Mouse (Mus musculus) MEL (cell line): ENCODE results near the gene Gm5431. TPM values are rescaled to one million over a fixed set of nuclear protein-coding genes. Genes with fewer than 3 reads are reported as not detected.
"Not testable (repeated sequence)": the region's sequence is repeated elsewhere in the genome, so short reads cannot be mapped to it uniquely, and the experiment has no call there.

Experiments
- DNase-seq: peaks from one replicate; pipeline ENCODE4 v3.0.0; 2011; ENCODE audit warnings: low read depth, low spot score
- H3K27ac ChIP-seq: 2 replicates; pipeline ENCODE4 v1.5.1; 2012; ENCODE audit warnings: low read depth, mild to moderate bottlenecking, control low read depth, low read length, moderate library complexity; ENCODE audit not compliant: control insufficient read depth
- H3K27me3 ChIP-seq, 2 experiments: fragments of 150-350 bp in 1 of 2; sonication (generic) in 1 of 2; 2 replicates each; pipeline ENCODE4 v1.6.1; 2012; ENCODE audit warnings: low read length in 2 of 2, mild to moderate bottlenecking in 2 of 2, improper control_type of control experiment in 1 of 2, moderate library complexity in 1 of 2; ENCODE audit not compliant: insufficient read depth in 2 of 2, control insufficient read depth in 1 of 2
- H3K36me3 ChIP-seq, 2 experiments: 2 replicates each; pipeline ENCODE4 v1.6.1; 2012 to 2014; ENCODE audit warnings: low read length in 2 of 2, improper control_type of control experiment in 1 of 2, inconsistent platforms in 1 of 2, mild to moderate bottlenecking in 1 of 2; ENCODE audit not compliant: insufficient read depth in 2 of 2, control insufficient read depth in 1 of 2
- H3K4me1 ChIP-seq, 2 experiments: fragments of 150-350 bp in 1 of 2; sonication (generic) in 1 of 2; 2 replicates each; pipeline ENCODE4 v1.6.1; 2012; ENCODE audit warnings: low read length in 2 of 2, improper control_type of control experiment in 1 of 2, mild to moderate bottlenecking in 1 of 2; ENCODE audit not compliant: insufficient read depth in 2 of 2, control insufficient read depth in 1 of 2
- H3K4me3 ChIP-seq, 2 experiments: fragments of 150-350 bp in 1 of 2; sonication (generic) in 1 of 2; 2 replicates each; pipeline ENCODE4 v1.5.1; 2012; ENCODE audit warnings: low read depth in 2 of 2, low read length in 2 of 2, mild to moderate bottlenecking in 2 of 2, moderate library complexity in 2 of 2, control low read depth in 1 of 2, improper control_type of control experiment in 1 of 2; ENCODE audit not compliant: control insufficient read depth in 1 of 2, insufficient read depth in 1 of 2
- H3K79me2 ChIP-seq: 2 replicates; pipeline ENCODE4 v1.6.1; 2012; ENCODE audit warnings: mild to moderate bottlenecking, low read length, moderate library complexity; ENCODE audit not compliant: control insufficient read depth, poor library complexity, insufficient read depth
- H3K9ac ChIP-seq: 2 replicates; pipeline ENCODE4 v1.6.1; 2012; ENCODE audit warnings: low read depth, mild to moderate bottlenecking, control low read depth, low read length, moderate library complexity; ENCODE audit not compliant: control insufficient read depth, poor library complexity, severe bottlenecking
- H3K9me3 ChIP-seq: fragments of 150-350 bp; sonication (generic); replicated peaks from 2 replicates; pipeline ENCODE4 v1.6.1; 2012; ENCODE audit warnings: mild to moderate bottlenecking, low read length, improper control_type of control experiment, moderate library complexity; ENCODE audit not compliant: insufficient read depth
- CHD1 ChIP-seq: IDR thresholded peaks from 2 replicates; pipeline ENCODE4 v1.6.1; 2012; ENCODE audit warnings: low read depth, mild to moderate bottlenecking, inconsistent platforms, low read length, improper control_type of control experiment
- GABPA ChIP-seq: IDR thresholded peaks from 2 replicates; pipeline ENCODE4 v1.6.1; 2012; ENCODE audit warnings: low read depth, mild to moderate bottlenecking, inconsistent platforms, low read length, improper control_type of control experiment, moderate library complexity
- JUND ChIP-seq: IDR thresholded peaks from 2 replicates; pipeline ENCODE4 v1.6.1; 2011; ENCODE audit warnings: low read depth, mild to moderate bottlenecking, improper control_type of control experiment, low read length
- POLR2A ChIP-seq, 2 experiments: IDR thresholded peaks; 2 replicates each; pipeline ENCODE4 v1.6.1; 2011 to 2012; ENCODE audit warnings: low read length in 2 of 2, mild to moderate bottlenecking in 2 of 2, control low read depth in 1 of 2, improper control_type of control experiment in 1 of 2, low read depth in 1 of 2, moderate library complexity in 1 of 2; ENCODE audit not compliant: control insufficient read depth in 1 of 2, insufficient read depth in 1 of 2, poor library complexity in 1 of 2
- polyA plus RNA-seq, 2 experiments: library from polyadenylated mRNA; stranded (reverse) in 1 of 2; unstranded in 1 of 2; fragments of >175 nt in 1 of 2; fragments of >200 nt in 1 of 2; gene quantifications; 2 replicates each; pipeline versions ENCODE4 v1.2.1 to v1.2.4; 2012; ENCODE audit warnings: low replicate concordance in 2 of 2, low read depth in 1 of 2; ENCODE audit not compliant: insufficient read length in 2 of 2, insufficient read depth in 1 of 2, missing spikeins in 1 of 2
- total RNA-seq: library from RNA; depleted of rRNA; stranded (reverse); fragments of 300-350 nt; gene quantifications from 2 replicates; pipeline ENCODE4 v1.2.3, GENCODE M21; 2012; rRNA removed

The Gm5431 gene
- total RNA-seq (not detected in 2 replicates), polyA plus RNA-seq (under 1 TPM in 1 of 2 experiments, not detected in 1; 0.04 TPM)

DNA sequence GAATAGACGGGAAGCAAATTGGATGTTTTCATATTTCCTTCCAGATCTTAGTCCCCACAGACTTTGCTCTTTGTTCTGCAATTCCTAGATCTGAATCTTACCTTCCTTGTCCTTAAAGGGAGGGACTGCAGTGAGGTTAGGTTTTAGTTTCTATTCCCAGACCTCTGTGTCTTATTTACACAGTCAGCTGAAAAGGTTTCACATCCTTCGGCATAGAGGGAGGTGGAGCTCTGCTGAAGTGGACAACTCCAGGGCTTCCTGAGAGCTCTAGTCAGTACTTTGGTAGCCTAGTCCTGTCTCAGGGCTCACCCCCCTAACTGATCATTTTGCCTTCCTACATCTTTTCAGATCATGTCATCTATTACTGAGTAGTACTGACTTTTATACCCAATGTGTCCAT lies at the start of gene Gm5431:
Gene Gm5431 (minus strand): TSS at position 194 of the 400 bp plus-strand sequence.
- no peaks in the 10 kb centered on the region for H3K9me3 ChIP-seq
- no peak within 1 kb of the TSS for H3K4me3 ChIP-seq
- no peaks in the 10 kb centered on the region for H3K79me2 ChIP-seq
- DNase-seq: no peak
- no peaks in the 10 kb centered on the region; a peak in 1 of 4 replicates for H3K27me3 ChIP-seq
- no peak within 1 kb of the TSS for H3K9ac ChIP-seq
- H3K27ac ChIP-seq: no peak within 1 kb of the TSS
- 0 out of 4 replicates have a peak, but pooled peaks cover 0 to 3% of the 10 kb centered on the region in 2 experiments for H3K4me1 ChIP-seq
- peaks cover 0 to 3% of the 10 kb centered on the region in 2 experiments; a peak in 1 of 4 replicates for H3K36me3 ChIP-seq
- TF ChIP-seq POLR2A (IDR thresholded peaks at IDR 0.05; ENCODE audit: control insufficient read depth in 1 of 2, insufficient read depth in 1 of 2, low read depth in 1 of 2, low read length in 2 of 2, poor library complexity in 1 of 2) (no peak), GABPA (no peak), CHD1 (no peak), JUND (no peak)

DNA sequence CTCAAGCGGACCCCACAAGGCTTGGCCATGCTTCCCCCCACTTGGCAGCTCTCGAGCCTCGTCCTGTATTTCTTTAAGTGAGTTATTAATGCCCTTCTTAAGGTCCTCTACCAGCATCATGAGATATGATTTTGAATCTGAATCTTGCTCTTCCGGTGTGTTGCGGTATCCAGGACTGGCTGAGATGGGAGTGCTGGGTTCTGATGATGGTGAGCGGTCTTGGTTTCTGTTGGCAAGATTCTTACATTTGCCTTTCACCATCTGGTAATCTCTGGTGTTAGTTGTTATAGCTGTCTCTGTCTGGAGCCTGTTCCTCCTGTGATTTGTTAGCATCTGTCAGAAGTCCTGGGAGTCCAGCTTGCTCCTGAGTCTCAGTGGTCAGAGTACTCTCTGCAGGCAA lies 44.1 kb upstream of the Gm5431 start, which contains the start of gene Psme2b:
Gene Psme2b (minus strand): TSS at position 101 of the 400 bp plus-strand sequence.
- H3K9ac ChIP-seq, H3K4me3 ChIP-seq, H3K9me3 ChIP-seq, H3K27me3 ChIP-seq, H3K36me3 ChIP-seq, H3K79me2 ChIP-seq, DNase-seq, H3K27ac ChIP-seq, H3K4me1 ChIP-seq: not testable (repeated sequence)

DNA sequence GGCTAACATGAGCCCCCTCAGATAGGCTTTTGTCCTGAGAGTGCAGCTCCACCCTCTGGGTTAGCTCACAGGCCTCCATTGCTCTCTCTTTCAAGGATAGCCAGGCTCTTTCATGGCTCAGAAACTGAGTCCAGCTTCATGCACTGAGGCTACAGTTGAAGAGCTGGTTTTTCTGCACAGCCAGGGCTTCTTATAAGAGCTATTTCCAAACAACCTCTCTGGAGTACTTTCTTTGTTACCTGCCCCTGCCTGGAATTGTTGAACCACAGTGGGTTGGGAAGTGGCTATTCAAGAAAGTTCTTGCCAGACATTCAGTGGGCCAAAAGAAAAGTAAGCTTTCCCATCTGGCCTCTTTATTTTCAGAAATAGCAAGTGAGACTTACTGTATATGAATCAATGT lies 37.3 kb upstream of the Gm5431 start:
- H3K4me3 ChIP-seq, H3K36me3 ChIP-seq, H3K79me2 ChIP-seq, H3K4me1 ChIP-seq, H3K9me3 ChIP-seq, H3K9ac ChIP-seq, H3K27ac ChIP-seq, H3K27me3 ChIP-seq, DNase-seq: not testable (repeated sequence)

DNA sequence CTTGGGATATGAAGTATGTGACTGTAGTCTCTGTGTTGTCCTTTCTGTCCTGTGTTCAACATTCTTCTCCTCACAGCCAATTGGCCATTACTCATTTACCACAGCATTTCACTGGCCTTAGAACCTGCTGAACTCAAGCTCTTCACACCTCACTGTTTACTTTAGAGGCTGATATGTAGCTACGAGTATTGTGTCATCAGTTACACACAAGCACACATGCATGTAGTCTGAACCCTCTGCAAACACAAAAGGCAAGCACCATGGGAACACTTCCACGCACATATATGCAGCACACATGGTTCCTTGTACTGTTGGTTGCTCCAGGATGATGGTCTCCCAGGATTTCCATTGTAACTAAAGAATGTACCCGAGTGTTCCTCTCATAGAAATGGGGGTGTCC lies 33.3 kb upstream of the Gm5431 start:
- H3K27me3 ChIP-seq, H3K36me3 ChIP-seq, DNase-seq, H3K4me3 ChIP-seq, H3K9me3 ChIP-seq, H3K27ac ChIP-seq, H3K9ac ChIP-seq, H3K4me1 ChIP-seq, H3K79me2 ChIP-seq: not testable (repeated sequence)

DNA sequence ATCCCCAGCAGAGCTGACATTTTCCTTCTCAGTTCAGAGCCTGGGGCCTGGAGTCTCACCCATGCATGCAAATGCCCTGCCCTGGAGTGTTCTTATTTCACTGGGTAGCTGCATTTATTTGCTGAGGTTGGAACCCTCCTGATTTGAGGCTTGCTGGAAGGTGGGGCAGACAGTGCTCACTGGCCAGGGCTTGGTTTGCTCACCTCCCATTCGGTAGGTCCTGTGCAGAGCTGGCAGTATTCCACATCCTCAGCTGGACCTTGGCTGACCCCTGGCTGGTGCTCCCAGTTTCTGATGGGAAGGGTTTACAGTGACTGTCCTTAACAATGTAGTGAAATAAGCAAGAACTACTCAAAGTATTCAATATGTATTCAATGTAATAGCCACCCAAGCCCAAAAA lies 31.9 kb upstream of the Gm5431 start:
- not testable (repeated sequence) for H3K4me1 ChIP-seq, H3K4me3 ChIP-seq, H3K9me3 ChIP-seq, H3K27ac ChIP-seq, H3K36me3 ChIP-seq, H3K79me2 ChIP-seq, H3K9ac ChIP-seq, H3K27me3 ChIP-seq, DNase-seq

DNA sequence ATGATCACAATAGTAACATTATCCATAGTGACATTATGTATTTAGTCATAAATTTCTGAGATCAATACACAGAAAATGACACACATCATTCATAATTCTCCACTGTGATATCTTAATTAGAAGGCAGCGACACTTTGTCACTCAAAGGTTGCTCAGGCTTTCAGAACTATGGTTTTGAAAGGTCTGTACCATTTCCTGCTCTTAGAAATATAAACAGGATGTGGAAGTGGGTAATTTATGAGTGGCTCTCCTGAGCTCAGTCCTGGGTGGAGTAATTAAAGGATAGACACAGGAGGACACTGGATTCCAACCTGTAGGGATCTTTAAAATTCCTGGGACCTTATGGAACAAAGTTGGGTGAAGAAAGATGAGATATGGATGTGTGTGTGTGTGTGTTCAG lies 31.4 kb upstream of the Gm5431 start:
- not testable (repeated sequence) for DNase-seq, H3K4me3 ChIP-seq, H3K4me1 ChIP-seq, H3K9ac ChIP-seq, H3K36me3 ChIP-seq, H3K9me3 ChIP-seq, H3K27ac ChIP-seq, H3K27me3 ChIP-seq, H3K79me2 ChIP-seq

DNA sequence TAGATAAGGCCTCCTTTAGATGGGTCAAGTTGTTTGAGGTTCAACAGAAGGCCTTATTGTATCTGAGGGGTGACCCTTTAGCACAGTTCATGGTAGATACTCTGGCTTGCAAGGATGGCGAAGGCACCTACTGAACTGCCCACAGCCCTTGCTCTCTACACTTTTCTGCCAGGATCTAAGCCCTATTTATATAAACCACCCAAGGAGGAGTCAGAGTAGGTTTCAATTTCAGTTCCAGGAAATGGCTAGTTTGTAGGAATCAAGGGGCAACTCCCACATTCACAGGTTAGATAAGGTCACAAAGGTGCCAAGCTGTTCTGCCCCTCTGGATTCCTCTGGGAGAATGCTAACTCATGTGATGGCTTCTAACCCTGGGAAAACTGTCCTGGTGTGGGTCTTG lies 26.1 kb upstream of the Gm5431 start:
- not testable (repeated sequence) for H3K9me3 ChIP-seq, H3K27ac ChIP-seq, H3K9ac ChIP-seq, H3K4me3 ChIP-seq, H3K36me3 ChIP-seq, H3K27me3 ChIP-seq, H3K4me1 ChIP-seq, DNase-seq, H3K79me2 ChIP-seq
